Mouse (Mus musculus) cortical plate, adult 2 months (tissue): ENCODE data around the gene Kdm6b.

Experiments
- CTCF ChIP-seq: fragments of 200-500 bp; IDR thresholded peaks from 2 replicates; pipeline ENCODE4 v1.5.1; 2011; ENCODE audit warnings: mild to moderate bottlenecking, control low read depth, low read length; ENCODE audit not compliant: insufficient read depth; ENCODE audit errors: extremely low read depth
- POLR2A ChIP-seq: fragments of 200-500 bp; IDR thresholded peaks from 2 replicates; pipeline ENCODE4 v1.6.1; 2011; ENCODE audit warnings: mild to moderate bottlenecking, low read length, control low read depth; ENCODE audit not compliant: insufficient read depth; ENCODE audit errors: extremely low read depth

DNA sequence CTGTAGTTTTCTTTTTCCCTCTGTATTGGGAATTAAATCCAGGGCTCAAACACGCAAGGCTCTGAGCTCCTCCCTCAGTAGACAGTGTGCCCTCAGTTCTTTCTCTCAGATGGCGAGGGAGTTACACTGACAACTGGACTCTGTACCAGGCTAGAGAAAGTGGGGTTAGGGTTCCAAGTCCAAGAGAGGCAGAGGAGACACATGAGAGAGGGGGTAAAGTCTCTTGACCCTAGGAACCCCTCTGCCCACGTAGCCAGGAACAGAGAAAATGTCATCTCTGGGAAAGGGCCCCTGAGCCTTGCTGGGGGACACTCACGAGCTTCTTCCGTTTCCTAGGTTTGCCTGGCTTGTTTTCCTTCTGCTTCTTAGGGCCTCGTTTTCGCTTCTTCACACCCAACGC is 49.1 kb downstream of the Kdm6b start:
- TF ChIP-seq CTCF: no peak
- TF ChIP-seq POLR2A: no peak
